Mouse (Mus musculus): ENCODE measurements around the gene Rpl35a.
"Not testable (repeated sequence)": the region's sequence is repeated elsewhere in the genome, so short reads cannot be mapped to it uniquely, and the experiment has no call there.

The Rpl35a gene

GRCm38 (mm10) chr16:33055655-33056054 is 598 bp upstream of the Rpl35a start:
- no peak for DNase-seq (ENCODE audit: low read depth)

- DNase-seq (ENCODE audit: low read depth), result no peak
These were observed 533 bp downstream of the Rpl35a start for GRCm38 (mm10) chr16:33056786-33057185.

- no peak for DNase-seq (ENCODE audit: low read depth)
These were observed 1.8 kb downstream of the Rpl35a start for GRCm38 (mm10) chr16:33058033-33058432.

GRCm38 (mm10) chr16:33058656-33059055 is 2.4 kb downstream of the Rpl35a start:
- DNase-seq (ENCODE audit: low read depth), result not testable (repeated sequence)

DNA sequence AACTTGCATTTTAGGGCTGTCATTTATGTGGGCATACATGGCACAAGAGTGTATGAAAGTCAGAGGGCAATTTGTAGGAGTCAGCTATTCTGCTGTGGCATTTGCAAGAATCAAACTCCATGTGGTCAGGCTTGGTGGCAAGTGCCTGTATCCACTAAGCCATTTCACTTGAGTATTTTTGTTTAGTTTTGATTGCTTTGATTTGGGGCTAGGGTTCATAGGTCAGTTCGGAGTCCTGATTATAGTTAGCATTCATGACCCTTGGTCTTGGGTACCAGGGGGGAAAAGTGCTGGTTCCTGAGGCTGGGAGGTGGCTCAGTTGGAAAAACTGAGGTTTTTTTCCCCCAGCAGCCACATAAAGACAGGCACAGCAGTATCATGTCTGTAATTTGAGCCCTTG is 3.2 kb downstream of the Rpl35a start:
- DNase-seq (ENCODE audit: low read depth), result no peak

GRCm38 (mm10) chr16:33060926-33061325 is 4.7 kb downstream of the Rpl35a start:
- no peak for DNase-seq (ENCODE audit: low read depth)

DNA sequence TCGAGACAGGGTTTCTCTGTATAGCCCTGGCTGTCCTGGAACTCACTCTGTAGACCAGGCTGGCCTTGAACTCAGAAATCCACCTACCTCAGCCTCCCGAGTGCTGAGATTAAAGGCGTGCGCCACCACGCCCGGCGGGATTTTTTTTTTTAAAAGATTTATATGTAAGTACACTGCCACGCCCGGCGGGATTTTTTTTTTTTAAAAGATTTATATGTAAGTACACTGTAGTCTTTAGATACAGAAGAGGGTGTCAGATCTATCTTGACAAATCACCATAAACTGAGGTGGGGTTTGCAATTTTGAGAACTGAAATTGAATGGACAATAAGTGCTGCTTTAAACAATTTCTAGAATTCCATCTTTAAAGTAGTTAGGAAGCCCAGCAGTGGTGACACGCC is 5.1 kb downstream of the Rpl35a start:
- DNase-seq (ENCODE audit: low read depth), result peak; percentile 33

DNA sequence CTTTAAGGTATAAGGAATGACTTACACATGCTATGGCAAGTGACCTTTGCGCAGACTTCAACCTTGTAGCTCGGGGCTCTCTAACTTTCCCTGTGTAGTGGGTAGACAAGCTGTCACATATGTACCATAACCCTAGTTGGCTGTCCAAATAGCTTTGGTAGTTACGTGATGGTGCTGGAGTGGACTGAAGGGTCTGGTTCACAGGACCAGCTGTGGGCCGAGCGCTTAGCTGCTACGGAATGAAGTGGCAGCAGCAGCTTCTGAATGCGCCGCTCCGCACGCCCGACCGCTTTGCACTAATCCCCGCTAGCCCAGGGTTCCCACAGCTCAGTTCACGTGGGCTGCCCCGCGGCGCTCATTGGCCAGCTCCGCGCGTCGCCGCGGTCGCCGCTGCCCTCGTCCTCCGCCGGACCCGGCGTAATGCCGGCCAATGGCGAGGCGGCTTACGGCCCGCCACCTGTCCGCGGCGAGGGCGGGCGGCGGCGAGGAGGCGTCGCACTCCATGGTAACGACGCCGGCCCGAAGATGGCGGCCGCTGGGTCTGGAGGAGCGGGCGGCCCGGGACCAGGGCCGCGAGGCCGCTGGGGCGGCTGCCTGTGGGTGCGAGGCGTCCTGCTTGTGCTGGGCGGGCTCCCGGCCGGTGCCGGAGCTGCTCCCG is 5.9 kb downstream of the Rpl35a start, which contains the start of gene Lmln:
Gene Lmln (plus strand): TSS at position 498 of the 658 bp plus-strand sequence.
- peak; percentile 77 for DNase-seq (ENCODE audit: low read depth)

DNA sequence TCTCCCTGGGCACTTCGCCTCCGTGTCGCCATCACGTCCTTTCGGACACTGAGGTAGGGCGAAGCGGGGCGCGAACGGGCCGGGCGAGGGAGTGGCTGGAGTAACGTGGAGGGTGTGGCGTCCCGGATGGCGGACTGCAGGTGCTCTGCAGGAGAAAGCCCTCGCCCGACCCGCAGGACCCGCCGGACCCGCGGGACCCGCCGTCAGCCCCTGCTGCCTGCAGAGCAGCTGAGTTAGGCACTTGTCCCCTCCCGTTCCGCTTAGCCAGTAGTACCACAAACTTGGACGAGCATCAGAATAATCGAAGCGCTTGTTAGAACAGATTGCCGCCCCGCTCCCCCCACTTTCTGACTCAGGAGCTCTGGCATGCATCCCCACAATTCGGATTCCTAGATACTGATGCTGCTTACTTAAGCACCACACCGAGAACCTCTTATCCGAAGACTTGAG is 6.5 kb downstream of the Rpl35a start:
- peak; percentile 44 for DNase-seq (ENCODE audit: low read depth)

GRCm38 (mm10) chr16:33063267-33063666 is 7.0 kb downstream of the Rpl35a start:
- no peak for DNase-seq (ENCODE audit: low read depth)

DNA sequence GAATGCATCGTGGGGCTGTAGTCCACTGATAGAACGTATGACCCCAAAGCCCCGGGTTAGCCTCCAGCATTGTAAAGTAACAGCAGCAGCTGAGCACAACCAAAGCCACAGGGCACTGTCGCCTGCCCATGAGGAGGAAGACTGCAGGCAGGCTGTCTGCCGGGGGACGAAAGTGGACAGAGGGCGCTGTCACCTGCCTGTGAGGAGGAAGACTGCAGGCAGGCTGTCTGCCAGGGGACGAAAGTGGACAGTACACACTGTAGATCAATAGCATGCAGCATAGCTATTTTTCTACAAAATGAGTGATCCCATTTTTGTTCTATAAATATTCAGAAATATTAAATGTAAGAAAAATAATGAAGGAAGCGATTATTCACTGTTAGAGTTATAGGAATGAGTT is 8.4 kb downstream of the Rpl35a start:
- no peak for DNase-seq (ENCODE audit: low read depth)

- no peak for DNase-seq (ENCODE audit: low read depth)
These were observed 14.7 kb downstream of the Rpl35a start for GRCm38 (mm10) chr16:33070928-33071327.

DNA sequence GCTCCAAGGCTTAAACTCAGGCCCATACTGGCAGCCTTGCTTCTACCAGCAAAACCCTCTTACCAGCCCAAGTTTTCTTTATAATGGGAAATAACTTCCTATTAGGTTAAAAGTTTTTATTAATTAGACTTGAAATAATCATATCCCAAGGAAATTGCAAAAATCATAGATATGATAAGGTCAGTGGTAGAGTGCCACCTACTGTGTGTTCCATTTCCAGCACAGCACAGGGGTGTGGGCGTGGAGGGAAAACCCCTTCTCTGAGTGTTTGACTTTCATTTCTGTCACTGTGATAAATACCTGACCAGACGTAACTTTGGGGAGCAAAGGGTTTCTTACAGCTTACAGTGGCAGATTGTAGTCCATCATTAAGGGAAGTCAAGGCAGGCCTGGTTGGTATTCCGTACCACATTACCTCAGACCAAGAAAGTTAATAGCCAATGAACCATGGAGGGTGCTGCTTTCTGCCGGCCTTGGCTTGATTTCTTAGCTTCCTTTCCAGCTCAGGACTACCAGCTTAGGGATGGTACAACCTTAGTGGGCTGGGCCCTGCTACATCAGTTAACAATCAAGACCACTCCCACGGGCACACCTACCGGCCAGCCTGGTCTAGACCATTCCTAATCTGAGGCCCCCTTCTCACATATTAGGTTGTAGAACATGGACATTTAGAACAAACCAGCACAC is 16.8 kb downstream of the Rpl35a start:
- DNase-seq (ENCODE audit: low read depth), result peak; percentile 62

GRCm38 (mm10) chr16:33074967-33075366 is 18.7 kb downstream of the Rpl35a start:
- DNase-seq (ENCODE audit: low read depth), result peak; percentile 40

DNA sequence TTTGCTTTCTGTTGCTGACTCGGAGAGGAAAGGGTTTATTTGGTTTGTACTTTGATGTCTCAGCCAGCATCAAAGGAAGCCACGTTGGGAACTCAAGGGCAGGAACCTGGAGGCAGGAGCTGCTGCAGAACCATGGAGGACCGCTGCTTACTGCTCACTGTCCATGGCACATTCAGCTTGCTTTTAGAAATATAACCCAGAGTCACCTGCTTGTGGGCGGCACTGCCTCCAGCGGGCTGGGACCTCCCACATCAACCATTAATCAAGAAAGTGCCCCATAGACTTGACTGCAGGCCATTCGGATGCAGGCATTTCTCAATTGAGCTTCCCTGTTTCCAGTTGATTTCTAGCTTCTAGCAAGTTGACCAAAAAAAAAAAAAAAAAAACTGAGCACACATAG is 19.8 kb downstream of the Rpl35a start:
- DNase-seq (ENCODE audit: low read depth), result no peak

DNA sequence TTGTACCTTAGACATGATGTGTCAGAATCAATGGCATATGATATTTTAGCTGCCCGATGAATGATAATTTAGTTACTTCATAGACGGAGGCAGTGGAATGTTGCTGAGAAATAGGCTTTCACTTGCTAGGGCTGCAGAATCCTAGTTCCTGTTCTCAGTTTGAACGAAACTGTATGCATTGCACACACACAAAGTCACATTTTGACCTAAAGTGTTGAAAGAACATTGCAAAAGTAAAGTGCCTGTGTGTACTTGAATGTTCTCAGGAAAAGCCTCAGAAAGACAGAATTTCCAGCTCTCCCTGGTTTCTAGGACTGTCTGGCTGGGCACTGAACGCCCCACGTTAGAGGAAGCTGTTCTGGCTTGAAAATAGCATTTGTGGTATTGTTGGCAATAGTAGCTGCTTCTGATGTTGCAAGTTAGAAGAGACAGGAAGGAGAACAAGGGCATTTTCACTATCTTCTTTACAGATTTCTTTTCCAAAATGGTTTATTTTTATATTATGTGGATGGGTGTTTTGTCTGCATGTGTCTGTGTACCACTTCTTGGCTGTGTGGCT is 20.9 kb downstream of the Rpl35a start:
- peak; percentile 28 for DNase-seq (ENCODE audit: low read depth)

DNA sequence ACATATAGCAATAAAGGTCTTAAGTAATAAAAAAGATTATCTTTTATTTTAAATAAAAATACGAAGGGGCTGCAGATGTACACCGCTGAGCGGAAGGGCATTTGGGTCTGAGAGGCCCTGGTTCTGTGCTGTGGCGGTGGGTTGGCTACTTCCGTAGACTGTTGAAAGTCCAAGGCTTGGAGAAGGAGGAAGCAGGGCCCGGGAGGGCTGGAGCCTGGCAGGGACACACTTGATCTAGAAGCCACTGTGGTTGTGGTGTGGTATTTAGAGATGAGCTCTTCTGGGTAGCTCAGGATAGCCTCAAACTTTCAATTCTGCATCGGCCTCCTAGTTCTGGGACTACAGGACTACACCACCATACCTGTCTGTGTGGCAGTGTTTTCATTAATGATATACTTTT is 23.8 kb downstream of the Rpl35a start:
- DNase-seq (ENCODE audit: low read depth), result no peak

DNA sequence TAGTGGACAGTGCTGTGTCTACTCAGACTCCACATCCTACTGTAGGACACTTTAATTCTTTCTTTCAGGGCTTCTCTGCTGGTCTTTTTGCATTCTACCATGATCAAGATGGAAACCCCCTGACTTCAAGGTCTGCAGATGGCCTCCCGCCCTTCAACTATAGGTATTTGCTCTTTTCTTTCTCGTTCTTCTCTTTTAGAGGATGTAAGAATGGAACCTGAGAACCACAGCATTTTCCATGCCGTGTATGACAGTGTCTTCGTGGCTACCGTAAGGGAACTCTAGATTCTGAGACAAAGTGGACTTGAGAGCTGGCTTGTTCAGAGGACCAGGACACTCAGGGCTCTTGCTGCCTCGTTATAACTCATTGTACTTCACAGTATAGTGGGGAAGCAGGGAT is 26.7 kb downstream of the Rpl35a start:
- DNase-seq (ENCODE audit: low read depth), result no peak

DNA sequence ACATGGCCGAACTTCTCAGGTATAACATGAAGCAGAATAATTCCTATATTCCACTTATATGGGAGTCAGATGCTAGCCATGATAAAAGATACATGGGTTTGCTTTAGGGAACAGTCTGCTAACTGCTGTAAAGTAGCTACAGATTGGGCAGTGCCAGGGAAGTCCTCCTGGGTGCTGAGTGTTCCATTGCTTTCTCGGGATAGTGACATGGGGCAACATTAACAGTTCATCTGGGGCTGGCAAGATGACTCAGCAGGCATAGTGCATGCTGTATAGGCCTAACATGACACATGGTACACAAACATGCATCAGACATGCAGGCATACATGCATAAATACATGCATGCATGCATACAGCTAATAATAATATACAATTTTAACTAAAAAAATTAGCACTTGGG is 27.7 kb downstream of the Rpl35a start:
- DNase-seq (ENCODE audit: low read depth), result no peak

GRCm38 (mm10) chr16:33085666-33086065 is 29.4 kb downstream of the Rpl35a start:
- DNase-seq (ENCODE audit: low read depth), result no peak

Measured in naive thymus-derived CD4-positive, alpha-beta T cell, adult 2 months (primary cell).